Mouse (Mus musculus): ENCODE data around the gene 4933416C03Rik.

4933416C03Rik gene

DNA sequence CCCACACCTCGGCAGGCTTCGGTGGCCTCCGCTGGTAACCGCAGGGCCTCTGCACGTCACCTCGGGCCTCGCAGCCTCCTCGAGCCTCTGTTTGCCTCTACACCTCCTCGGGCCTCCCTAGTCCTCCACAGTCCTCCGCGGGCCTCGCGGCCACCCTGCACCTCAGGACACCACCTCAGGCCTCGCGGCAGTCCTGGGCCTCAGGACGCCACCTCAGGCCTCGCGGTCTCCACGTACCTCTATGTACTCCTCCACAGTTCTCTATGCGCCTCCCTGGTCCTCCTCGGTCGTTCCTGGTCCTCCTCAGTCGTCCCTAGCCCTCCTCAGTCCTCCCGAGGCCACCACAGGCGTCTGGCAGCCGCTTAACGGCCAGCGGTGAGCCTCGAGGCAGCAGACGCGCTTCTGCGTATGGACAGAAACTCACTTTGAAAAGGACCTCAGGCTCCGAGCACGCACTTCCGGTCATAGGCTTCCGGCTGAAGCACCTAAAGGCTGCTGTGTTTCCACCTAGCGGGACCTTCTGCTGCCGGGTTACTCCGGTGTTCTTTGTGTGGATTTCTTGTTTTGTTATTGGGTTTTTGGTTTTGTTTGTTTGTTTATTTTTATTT is at the start of gene 4933416C03Rik:
Gene 4933416C03Rik (minus strand): TSS at position 51 of the 608 bp plus-strand sequence.
- no peak for DNase-seq (ENCODE audit: low spot score)

DNA sequence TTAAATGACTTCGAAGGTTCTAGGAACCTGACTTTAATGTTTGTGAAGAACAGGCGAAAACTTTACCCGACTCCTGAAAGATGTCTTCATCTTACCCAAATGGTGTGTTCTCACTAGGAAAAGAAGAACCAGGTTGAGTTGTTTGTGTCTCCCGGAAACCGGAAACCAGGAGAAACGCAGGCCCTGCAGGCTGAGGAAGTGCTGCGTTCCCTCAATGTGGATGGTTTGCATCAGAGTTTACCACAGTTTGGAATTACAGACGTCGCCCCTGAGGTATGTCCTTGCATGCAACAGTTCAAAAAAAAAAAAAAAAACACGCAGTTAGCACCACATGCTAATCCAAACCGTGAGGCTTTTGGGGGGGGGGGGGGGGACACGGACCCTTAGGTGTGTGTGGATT is 48.6 kb upstream of the 4933416C03Rik start:
- DNase-seq (ENCODE audit: low spot score): no peak

DNA sequence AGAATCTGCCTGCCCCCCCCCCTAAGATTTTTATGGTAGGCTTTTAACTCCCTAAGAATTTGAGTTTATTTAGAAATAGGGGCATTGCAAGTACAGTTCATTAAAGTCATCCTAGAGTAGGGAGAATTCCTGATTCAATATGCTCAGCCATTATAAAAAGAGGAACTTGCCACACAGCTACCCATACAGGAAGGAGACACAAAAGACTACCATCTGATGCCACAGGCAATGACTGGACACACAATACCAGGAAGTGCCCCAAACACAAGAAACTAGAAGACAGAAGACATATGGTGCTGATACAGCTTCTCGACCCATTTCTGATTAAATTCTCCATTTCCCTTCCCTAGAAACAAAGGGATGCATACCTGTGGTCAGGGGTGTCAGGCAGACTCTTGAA is 43.0 kb upstream of the 4933416C03Rik start:
- no peak for DNase-seq (ENCODE audit: low spot score)

DNA sequence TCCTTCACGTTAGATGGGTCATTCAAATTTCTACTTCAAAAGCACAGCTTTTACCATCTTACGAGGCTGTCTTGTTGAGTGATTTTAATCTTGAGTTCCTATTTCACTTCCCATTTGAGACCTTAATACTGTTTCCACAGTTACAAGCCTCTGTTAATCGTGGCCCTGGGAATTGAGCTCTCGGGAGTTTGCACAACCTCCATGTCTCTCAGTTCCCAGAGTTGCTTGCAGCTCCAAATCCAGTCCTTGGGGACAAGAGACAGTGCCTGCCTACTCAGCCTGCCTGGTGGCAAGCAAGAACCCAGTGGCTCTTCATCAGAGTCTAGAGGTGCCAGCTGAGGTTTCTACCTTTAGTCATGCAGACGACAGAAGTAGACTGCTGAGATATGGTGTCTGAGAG is 41.0 kb upstream of the 4933416C03Rik start:
- DNase-seq (ENCODE audit: low spot score): no peak

DNA sequence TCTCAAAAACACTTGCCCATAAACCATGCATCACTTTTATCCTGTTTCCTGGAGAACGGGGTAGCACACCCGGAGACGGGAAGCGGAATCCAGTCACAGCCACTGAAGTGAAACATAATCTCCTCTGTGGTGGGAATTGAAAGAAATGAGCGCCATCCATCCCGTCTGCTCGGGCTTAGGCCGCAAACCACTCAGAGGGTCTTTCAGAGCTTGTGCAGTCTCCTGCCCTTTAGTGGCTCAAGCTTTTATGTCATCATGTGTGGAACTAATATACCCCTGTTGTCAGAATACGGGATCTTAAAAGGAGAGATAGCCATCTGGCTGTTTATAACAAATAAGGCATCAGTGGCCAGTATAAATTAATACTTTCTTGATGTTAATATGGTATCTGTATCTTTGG is 32.4 kb upstream of the 4933416C03Rik start:
- DNase-seq (ENCODE audit: low spot score): no peak

DNA sequence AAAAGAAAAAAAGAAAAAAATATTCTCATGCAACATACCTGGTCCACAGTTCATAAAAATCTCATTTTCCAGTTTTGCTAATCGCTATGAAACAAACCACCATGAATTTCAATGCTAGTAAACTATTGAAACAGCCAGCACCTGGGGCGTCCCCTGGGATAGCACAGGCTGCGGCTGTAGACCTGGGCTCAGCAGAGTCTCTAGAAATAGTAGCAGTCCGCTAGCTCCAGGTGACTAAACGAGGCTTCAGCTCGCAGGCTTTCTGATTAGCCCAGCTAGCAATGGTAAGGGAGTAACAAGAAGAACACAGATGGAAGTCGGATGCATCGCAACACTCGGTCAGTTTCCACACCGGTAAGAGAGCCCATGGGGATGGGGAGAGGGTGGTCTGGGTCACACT is 30.0 kb upstream of the 4933416C03Rik start:
- no peak for DNase-seq (ENCODE audit: low spot score)

DNA sequence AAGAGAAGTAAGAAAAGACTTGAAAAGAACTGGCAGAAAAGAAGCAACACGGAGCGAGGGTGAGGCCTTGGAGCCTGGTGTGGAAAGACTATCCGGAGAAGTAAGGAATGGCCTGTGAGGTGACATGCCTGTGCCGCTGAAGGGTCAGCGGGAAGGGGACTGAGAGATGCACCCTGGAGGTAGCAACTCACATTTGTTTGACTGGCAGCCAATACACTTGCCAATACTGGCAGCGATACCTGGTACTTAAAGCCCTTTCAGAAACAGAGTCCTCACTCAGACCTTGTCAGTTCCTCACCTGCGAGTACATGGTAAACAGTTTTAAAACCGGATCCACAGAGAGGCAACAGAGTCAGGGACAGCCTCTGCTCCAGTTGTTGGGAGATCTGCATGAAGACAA is 26.5 kb upstream of the 4933416C03Rik start:
- no peak for DNase-seq (ENCODE audit: low spot score)

DNA sequence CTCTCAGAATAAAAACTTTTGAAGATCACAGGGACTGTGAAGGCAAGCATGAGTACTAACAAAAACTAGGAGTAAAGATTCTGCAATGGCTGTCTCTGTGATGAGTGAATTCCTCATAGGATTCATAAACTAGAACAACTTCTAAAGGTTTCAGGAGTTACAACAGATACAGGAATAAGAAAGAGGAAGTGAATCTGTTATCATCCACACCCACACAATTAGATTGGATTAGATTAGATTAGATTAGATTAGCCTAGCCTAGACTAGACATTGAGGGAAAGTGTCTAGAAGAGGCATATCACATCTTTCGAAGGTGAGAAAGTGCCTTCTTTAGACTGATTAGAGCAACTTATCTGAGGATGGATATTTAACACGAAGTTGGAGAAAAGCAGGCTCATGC is 21.5 kb upstream of the 4933416C03Rik start:
- no peak for DNase-seq (ENCODE audit: low spot score)

DNA sequence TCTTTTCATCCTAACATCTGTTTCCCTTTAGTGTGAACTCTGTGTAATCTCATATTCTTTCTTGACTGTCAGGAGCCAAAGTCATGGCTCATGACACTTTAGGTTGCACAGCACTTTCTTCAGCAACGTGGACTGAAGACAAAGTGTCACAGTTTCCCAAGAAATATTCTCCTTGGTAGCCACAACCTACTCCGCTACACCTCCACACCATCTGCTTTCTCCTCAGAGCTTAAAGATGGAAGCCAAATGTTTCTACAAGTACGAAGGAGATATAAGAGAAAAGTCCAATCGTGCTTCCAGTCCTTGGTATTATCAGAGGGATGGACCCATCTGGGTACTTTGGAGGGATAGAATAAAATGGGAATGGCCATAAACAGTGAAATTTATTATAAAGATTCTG is 18.5 kb upstream of the 4933416C03Rik start:
- no peak for DNase-seq (ENCODE audit: low spot score)

DNA sequence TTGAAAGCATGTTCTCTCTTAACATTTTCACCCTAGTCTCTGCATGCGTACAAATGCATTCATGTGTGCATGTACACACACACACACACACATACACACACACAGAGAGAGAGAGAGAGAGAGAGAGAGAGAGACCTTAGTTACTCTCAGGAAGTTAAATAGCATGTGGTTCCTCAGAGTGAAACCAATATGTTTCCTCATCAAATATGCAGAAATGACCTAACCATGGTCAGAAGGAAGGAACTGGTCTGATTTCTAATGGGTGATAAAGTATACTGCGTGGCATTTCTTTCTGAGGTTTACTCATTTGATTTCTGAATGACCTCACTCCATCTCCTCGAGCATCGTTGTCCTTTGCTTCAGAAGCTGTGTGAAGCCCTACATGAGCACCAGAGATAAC is 17.5 kb upstream of the 4933416C03Rik start:
- no peak for DNase-seq (ENCODE audit: low spot score)

DNA sequence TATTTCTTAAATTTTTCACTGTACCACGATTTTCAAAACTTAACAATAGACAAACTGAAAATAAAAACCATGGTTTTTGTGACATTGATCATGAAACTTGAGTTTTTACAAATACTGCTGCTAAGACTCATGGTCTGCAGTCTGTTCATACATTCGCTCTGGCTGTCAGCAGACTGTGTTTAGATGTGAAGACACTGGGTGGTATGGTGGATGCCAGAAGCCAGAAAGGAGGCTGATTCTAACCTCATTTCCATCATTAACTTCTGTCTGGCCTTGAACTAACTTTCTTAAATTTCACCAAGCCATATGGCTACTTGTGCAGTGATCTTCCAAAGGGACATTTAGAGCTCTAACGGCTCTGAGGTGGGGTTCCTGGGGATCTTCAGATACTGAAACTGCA is 16.7 kb upstream of the 4933416C03Rik start:
- no peak for DNase-seq (ENCODE audit: low spot score)

DNA sequence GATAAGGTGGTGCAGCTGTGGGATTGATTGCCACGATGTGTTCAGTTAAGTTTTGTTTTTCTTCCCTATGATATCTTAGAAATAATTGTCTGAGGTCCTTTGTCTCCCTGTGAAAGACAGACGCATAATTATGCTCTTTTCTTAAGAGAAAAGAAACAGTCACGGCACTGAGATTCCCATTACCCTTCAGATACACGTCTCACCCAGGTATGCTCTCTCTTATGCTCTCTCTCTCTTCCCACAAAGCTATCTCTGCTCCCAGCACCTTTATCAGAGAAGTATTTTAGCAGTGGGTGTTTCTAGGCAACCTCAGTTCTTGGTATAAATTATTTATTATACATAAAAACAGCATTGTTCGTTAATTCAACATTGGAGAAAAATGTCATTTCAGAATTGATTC is 11.6 kb upstream of the 4933416C03Rik start:
- no peak for DNase-seq (ENCODE audit: low spot score)

DNA sequence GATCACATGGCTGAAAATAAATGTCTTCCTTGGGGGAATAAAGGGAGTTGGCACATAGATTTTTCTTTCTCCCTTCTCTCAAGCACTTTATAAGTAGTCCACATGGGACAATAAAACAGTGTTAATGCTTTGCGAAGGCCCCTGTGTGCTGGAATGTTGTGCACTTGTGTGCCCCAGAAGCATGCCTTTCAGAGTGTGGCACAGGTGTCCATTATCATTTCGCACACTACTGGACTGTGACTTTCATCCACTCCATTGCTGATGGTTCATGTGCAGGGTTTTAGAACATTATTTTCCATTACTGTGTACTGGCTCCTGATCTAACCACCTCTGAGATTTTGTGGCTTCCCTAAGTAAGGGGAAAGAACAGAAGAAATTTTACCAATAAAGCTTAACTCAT is 10.1 kb upstream of the 4933416C03Rik start:
- no peak for DNase-seq (ENCODE audit: low spot score)

DNA sequence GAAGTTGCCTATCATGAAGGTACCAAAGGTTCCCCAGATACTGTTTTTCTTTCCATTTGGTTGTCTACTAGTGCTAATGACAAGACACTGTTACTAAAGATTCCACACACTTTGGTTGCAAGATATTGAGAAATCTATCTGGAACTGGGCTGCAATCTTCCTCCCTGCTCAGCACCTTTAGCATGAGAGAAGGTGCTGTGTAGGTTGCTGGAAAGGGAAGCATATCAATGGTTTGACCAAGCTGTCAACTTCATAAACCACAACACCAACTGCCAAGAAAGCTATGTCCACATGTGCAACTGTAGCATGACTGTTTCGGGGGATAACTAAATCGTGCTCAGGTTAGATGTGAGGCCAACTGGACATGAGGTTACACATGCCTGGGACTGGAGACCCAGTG is 7.7 kb upstream of the 4933416C03Rik start:
- DNase-seq (ENCODE audit: low spot score): no peak

DNA sequence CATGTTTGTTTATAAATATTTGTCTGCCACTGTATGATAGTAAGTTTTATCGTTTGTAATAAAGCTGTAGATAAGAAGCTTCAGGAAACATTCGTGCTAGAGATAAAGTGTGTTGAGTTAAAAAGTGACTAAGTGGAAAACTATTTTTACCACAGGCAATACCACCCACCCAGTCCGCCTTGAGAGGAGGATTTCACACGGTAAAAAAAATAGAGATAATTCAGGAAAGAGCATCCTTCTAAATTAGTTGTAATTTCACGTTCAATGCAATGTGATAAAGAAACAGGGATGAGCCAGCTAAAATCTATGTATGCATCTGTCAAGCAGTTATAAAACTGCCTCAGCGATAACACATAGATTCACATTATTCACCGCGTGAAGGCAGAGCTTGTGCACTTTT is 3.3 kb upstream of the 4933416C03Rik start:
- DNase-seq (ENCODE audit: low spot score): no peak

DNA sequence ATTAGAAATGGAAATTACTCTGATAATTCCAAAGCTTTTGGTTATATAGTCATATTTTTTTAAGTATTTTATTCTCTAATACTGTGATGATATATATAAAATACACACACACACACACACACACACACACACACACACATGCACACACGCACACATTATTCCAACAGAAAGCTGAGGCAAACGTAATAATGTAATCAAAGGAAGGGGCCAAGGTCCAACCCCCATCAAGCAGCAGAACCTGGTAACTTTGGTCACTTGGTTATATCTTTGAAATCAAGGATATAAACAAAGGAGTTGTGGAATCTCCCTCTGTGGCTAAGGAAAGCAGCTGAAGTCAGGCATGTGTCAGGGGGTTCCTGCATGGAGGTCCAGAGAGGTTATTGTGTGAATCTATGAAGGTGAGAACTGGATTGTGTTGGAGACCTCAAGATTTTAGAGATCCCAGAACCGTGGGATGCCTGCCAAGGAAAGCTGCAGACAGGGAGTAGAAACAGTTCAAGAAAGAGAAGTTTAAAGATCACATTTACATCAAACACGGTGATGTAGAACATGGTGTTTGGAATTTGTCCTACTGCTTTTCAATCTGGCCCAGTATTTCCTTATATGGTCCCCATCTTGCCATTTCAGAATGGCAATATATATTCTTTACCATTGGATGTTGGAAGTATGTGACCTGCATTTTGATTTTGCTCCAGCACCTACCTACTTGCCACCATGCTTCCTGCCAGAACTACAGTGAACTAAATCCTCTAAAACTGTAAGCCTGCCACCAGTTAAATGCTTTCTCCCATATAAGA is 2.4 kb upstream of the 4933416C03Rik start:
- no peak for DNase-seq (ENCODE audit: low spot score)

DNA sequence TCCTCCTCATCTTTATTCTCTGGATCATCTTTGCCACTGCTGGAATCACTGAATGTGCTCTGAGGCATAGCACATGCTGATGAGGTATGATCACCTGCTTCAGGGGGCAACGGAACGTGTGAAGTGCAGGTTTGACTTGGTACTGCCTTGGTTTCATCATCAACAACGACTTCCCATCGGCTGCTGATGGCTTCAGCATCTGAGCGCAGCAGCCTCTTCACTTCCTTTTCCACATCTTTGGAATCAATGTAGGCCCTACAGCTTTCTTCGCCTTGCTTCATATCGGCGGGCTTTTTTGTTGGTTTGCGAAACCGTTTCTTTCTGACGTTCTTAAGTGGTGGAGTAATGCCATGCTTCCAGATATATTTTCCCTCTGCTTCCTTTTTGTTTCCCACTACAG is 849 bp downstream of the 4933416C03Rik start:
- no peak for DNase-seq (ENCODE audit: low spot score)

DNA sequence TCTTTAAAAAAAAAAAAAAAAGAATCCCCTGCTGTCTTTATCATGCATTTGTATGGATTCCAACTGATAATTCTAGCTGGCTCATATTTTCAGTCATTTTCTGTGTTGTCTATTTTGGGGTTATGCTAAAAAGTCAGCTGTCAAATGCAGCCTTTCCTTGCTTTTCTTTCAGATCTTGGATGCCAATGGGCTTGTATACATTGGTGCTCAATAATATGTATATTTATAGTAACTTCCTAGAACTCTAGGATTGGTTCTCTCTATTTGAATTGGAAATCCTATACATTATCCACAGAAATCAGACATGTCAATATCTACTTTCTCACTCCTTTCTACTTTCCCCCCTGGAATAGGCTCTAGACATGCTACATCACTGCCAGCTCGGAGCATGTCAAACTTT is 5.0 kb downstream of the 4933416C03Rik start:
- no peak for DNase-seq (ENCODE audit: low spot score)

DNA sequence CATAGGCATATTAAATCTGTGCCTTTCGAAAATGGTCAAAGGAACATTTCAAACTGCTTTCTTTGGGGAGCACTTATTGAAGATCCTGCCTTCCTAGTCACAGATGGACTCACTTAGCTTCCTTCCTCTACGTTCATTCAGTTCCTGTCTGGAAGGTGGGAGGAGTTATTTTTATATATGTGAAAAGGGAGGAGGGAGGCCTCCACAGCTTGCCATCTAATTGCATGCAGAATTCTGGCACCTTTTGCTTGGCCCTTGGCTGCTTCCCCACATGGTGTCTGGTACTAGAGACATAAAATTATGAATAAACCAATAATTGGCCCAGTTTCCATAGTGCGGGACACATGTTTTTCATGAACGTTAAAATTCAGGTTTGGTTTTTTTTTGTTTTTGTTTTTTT is 5.5 kb downstream of the 4933416C03Rik start:
- DNase-seq (ENCODE audit: low spot score): no peak

DNA sequence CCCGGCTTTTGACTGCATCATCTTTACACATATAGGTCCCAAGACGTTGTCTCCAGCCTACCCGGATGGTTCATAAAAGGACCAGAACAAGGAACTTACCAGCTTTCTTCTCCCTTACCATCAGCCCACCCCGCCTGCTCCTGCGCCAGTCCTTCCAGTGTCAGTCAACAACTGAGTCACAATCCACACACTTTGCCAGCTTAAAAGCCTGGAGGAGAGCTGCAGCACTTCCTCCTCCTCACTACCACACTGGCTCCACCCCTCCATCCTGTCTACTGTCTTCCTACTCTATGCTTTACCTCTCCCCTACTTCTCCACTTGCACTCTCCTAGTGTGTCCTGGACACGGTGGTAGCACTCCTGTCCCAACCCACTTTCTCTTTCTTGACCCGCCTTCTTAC is 15.2 kb downstream of the 4933416C03Rik start:
- no peak for DNase-seq (ENCODE audit: low spot score)

DNA sequence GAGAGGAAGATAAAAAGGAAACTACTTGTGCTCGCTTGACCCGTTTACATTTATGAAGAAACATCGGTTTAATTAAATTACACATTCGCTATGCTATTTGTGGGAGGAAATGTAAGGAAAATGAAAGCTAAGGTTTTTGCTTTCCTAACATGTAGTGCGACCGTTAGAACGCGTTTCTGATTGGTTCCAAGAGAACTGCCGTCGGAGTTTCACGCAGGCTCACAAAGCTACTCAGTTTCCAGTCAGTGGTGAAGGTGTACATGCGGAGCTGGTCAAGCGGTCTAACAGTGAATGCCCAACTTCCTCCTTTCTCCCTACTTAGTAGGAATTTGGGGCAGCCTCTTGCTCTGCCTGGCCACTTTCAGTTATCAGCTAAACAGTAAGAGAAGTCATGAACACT is 17.3 kb downstream of the 4933416C03Rik start:
- no peak for DNase-seq (ENCODE audit: low spot score)

DNA sequence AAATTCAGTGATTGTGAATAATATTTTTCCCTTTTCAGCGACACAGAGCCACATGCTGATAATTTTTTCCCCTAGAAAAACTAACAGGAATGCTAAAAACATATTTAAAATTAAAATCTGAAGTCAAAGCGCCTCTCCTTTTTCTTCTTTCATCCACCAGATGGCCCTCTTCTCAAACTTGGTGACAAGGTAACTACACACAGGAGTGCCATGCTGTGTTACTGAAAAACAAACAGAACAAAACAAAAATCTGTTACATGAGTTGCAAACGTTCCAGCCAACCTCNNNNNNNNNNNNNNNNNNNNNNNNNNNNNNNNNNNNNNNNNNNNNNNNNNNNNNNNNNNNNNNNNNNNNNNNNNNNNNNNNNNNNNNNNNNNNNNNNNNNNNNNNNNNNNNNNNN is 29.8 kb downstream of the 4933416C03Rik start:
- DNase-seq (ENCODE audit: low spot score): no peak

DNA sequence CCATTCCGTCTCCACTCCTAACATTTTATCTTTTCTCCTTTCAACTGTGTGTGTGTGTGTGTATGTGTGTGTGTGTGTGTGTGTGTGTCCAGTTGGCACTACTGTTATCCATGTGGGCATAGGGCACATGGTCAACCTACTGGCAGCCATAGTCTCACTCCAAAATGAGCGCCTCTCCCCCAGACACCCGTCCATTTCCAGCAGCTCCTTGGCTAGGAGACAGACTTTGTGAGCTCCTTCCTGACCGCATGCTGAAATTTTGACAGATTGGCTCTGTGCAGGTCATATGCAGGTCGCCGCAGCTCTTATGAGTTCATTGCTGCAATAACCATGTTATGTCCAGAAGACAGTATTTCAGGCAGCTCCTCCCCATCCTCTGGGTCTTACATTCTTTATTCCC is 32.9 kb downstream of the 4933416C03Rik start:
- no peak for DNase-seq (ENCODE audit: low spot score)

DNA sequence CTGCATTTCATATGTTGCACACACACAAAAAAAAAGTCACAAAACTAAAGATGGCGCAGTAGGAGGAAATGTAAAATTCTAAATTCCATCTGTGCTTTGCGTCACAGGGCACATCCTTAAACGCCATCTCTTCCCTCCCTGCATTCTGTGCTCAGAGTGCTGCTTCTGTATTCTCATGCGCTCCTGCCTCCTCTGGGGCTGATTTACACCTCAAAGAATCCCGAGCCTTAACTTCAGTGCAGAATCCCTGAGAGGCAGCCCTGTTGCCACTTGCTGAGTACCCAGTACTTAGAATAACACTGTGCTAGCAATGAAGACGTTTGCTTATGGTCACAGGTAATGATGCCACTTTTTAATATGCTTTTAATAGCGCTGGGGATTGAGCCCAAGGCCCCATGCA is 34.3 kb downstream of the 4933416C03Rik start:
- DNase-seq (ENCODE audit: low spot score): no peak
